Mouse (Mus musculus) erythroblast, embryonic 14.5 days (primary cell): ENCODE data around the gene Agmat.

ENCODE experiments used
- GATA1 ChIP-seq: IDR thresholded peaks from 2 replicates; pipeline ENCODE4 v1.6.1; 2012; ENCODE audit warnings: low read length, inconsistent platforms, mixed read lengths
- TAL1 ChIP-seq: IDR thresholded peaks from 3 replicates; pipeline ENCODE4 v1.6.1; 2012; ENCODE audit warnings: low read length, inconsistent platforms, mixed read lengths

GRCm38 (mm10) chr4:141741856-141742255 lies 4.6 kb upstream of the Agmat start:
- no peak for TF ChIP-seq TAL1
- no peak for TF ChIP-seq GATA1
